Mouse (Mus musculus) testis, adult 2 months (tissue): ENCODE results near the gene Atg4b.

Source experiments
- CTCF ChIP-seq: fragments of 200-500 bp; IDR thresholded peaks from 2 replicates; pipeline ENCODE4 v1.5.1; 2012; ENCODE audit warnings: low read depth, mild to moderate bottlenecking, inconsistent platforms, low read length, moderate library complexity; ENCODE audit not compliant: control insufficient read depth, insufficient read depth, insufficient replicate concordance
- POLR2A ChIP-seq: fragments of 200-500 bp; IDR thresholded peaks from 2 replicates; pipeline ENCODE4 v1.6.1; 2012; ENCODE audit warnings: low read depth, mild to moderate bottlenecking, inconsistent platforms, low read length, moderate library complexity; ENCODE audit not compliant: control insufficient read depth

DNA sequence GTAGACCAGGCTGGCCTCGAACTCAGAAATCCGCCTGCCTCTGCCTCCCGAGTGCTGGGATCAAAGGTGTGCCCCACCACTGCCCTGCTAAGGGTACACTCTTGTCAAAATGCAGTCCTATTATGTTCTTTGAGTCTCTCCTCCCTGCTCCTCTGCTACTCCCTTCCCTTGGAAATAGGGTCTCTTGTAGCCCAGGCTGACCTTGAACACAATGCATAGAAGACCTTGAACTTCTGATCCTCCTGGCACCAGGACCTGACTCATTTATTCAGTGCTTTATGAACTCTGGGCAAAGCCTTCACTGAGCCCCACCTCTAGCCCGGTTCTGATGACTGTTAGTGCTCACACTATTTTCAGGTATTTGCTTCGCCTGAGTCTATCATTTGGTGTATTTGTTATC is 13.6 kb upstream of the Atg4b start:
- TF ChIP-seq CTCF (no peak), POLR2A (no peak)
